Mouse (Mus musculus) lung, adult 2 months (tissue): ENCODE data around the gene Angptl6.

Experiments used
- CTCF ChIP-seq: fragments of 200-500 bp; IDR thresholded peaks from 2 replicates; pipeline ENCODE4 v1.5.1; 2011; ENCODE audit warnings: mild to moderate bottlenecking, low read length, control low read depth; ENCODE audit not compliant: insufficient read depth
- POLR2A ChIP-seq: fragments of 200-500 bp; IDR thresholded peaks from 2 replicates; pipeline ENCODE4 v1.6.1; 2011; ENCODE audit warnings: low read depth, mild to moderate bottlenecking, control low read depth, low read length, borderline replicate concordance; ENCODE audit errors: extremely low read depth

GRCm38 (mm10) chr9:20876318-20877117, 3.0 kb downstream of the Angptl6 start:
- TF ChIP-seq CTCF, result no peak
- TF ChIP-seq POLR2A, result no peak
